Mouse (Mus musculus) layer of hippocampus, adult 11-12 months (tissue): Measurements from ENCODE around the gene N4bp2l2.
A peak's percentile ranks its signal among the peaks of the same experiment; 100 is the strongest.

Experiments
- DNase-seq: peaks from one replicate; pipeline ENCODE4 v3.0.0; 2022; ENCODE audit warnings: low spot score

Gene N4bp2l2

DNA sequence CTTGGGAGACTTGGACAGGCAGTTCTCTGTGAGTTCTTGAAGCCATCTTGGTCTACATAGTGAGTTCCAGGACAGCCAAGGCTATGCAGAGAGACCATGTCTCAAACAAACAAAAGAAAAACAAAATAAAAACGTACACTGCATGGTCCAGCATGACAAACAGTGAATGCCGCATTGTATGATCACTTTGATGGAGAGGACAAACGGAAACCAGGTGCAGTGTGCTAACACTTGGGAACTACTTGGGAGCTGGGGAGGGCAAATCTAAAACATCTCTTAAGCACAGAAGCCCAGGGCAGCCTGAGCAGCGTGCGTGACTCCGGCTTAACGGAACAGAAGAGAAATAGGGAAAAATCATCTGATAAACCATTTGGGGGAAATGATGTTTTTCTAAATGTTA lies 68.9 kb downstream of the N4bp2l2 start, which contains the start of gene N4bp2l1:
N4bp2l1 (minus strand) TSS at position 101 of the 400 bp plus-strand sequence.
- no peak for DNase-seq

DNA sequence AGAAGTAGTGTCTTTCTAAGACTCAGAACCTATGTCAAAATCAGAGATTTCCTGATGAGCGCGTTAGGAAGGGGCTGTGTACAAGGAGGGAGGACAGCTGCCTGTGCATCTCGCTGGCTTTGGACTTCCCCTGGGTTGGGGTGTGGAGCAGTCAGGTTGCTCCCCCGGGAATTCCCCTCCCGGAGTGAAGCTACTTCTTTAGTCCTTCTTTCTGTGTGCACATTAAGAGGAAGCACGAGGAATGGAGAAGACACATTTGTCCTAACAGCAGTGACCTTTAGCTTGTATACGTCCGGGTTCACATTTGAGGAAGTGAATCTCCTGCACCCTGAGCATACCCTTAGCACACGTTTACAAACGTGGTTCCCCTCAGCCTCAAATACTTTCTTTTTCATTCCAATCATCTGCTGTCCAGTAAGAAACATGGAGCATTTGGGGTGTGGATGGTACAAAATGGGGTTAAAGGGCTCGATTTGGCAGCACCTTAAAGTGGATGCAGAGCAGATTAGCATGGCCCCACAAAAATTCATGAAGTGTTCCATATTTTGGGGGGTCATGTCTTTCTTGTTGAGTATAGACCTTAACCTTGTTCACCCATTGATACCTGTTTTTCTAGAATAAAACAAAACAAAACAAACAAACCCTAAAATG lies 70.5 kb downstream of the N4bp2l2 start:
- DNase-seq = no peak

DNA sequence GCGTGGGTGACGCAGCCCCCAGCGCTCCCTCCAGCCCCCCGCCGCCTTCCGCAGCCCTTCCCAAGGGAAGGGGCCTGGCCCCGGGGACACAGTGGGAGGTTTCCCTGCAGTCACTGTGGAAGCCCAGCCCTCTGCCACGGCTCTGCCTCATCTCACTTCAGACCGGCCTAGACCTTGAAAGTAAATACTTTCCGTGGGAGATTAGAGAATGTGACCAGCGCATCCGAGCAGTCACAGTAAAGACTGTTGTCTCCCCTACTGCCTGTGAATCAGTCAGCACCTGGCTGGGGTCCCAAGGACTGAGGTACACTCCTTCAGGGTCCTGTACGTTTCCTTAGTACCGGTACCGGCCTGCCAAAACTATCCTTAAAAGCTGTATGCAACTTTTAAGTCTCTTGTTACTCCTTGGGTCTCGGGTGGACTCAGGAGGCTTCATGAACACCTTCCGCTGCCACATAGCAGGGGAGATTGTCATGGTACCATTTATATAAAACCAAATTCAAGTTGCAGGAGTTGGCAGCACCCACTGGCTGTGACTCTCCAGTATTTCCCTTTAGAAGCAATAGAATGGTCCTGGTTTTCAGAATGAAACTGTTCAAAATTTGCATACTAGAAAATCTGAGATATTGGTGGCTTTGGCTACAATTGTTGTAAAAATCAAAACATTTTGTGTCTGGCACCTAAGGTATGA lies 71.2 kb downstream of the N4bp2l2 start:
- no peak for DNase-seq

DNA sequence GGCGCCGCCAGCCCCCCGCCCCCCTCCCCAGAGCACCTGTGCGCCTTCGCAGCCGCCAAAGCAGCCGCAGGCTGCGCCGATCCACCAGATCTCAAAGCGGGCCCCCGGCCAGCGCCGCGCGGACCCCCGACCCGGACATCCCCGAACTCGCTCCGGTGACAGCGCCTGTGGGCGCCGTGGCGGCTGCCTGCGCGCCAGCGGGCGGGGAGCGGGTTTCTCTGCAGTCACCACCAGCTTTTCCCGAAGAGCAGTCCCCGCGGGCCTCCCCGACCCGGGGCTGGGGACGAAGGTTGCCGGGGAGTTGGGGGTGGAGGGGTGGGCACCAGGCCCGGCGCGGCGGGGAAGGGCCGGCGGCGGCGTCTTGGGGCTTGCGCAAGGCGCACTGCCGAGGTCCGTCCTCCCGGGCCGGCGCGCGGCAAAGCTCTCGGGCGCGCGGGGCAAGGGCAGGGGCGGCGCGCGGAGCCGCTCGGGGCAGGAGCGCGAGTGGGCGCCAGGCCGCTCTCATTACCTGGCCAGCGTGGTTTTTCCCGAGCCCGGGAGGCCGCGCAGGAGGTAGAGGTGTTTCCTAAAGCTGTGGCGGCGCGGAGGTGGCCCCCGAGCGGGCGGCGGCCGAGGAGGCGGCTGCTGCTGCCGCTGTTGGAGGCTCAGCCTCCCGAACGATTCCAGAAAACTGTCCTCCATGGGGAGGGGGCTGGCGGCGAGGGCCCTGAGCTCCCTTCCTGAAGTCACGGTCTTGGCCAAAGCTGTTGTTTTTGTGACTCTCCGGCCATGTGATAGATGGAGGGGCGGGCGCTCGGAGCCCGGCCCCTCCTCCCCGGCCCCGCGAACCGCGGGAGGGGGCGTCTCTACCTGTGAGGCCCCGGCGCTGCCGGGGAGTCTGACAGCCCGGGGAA lies 72.0 kb downstream of the N4bp2l2 start:
- DNase-seq = peak; percentile 59

DNA sequence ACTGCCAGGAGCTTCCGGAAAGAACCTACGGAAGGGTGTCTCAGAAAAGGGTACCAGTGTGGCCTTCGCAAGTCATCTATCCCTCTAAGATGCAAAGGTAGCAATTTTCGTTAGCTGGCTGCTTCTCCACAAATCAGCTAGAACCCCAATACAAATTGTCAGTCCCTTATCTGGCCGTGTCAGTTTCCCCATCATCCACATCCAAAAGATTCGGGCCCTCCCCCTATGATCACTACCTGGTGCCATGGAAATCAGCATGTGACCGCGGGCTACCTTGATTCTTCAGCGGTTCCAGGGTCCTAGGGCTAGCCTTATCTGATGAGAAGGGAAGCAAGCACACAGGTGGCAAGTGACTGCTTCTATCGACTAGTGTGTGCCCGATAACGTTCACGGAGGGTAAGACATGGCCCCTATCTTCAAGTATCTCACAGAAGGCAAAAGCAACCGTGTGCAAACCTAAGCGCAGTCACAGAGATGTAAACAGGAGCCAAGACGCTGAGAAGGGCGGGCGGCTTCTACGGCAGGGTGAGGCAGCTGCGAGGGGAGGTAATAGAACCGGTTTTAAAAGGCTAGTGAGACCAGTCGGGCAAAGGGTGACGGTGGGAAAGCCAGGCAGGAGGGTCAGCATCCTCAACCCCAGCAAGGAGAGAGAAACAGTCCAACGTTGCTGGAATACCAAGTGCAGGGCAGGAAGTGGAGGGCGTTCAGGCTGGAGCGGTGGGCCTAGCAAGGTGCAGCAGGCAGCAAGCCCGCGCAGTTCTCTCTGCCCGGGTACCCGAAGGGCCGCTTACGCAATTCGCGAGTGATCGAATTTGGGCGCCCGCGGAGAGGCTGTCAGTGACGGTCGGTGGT lies 72.9 kb downstream of the N4bp2l2 start:
- DNase-seq = peak; percentile 48

DNA sequence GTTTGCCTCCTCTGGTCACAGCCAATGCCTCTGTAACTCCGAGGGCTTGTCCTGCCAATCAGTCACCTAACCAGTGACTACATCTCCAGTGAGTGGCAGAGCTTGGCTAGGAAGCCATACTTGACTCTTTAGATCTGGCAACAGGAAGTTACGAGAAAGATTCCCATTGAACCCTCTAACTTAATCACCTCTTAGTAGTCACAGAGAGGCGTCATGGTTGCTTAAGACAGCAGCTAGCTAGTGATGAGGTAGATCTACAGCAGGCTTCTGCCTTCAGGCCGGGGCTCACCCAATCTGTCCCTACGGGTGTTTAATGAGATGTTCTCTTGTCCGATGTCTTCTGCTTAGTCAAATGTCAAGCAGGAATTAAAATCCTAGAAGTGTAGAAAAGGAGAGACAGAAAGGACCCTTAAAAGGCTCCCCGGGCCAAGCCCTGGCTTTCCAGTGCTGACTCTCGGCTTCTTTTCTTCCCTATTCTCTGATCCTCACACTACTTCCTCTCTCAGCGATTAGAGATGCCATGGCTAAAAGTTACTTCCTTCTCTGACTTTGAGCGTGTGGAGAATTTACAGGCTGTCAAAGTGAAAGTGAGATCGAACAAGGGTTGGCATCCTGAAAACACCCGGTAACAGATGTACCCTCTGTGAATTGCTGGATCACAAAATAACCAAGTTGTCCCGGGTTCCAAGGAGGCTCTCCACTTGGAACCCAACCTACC lies 73.6 kb downstream of the N4bp2l2 start:
- no peak for DNase-seq

DNA sequence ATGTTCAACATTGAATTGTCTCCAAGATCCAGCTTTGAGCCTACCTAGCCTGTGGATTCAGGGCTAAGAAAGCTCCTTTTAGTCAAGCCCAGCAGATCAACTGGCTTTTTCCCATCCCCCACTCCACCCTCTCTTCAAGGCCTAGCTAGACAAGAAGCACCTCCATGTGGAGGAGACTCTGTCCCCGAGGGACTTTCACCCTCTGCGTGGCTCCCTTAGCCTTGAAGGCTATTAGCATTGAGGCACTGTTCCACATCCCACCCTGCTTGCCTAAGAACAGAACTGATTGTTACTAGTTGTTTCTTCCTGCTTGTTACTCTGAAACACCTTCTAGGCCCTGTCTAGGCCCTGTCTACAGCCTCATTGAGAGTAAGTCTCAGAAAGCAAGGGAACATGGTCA lies 76.0 kb downstream of the N4bp2l2 start:
- DNase-seq = no peak

DNA sequence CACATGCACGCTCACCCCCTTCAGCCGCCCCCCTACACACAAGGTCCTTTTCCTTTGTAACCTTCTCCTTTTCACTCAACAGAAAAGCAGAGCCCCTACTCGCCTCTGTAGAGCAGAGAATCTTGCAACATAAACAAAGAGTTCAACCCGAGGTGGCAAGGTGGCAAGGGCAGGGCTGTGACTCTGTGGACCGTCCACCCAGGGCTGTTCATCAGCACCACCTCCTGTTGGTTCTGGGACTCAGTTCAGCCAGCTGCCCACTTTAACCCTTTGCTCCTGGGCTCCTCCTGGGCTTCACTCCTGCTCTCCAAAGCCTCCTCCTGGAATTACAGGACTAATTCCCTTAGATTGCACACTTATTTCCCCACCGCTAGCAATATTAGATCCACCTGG lies 81.7 kb downstream of the N4bp2l2 start:
- DNase-seq = no peak

DNA sequence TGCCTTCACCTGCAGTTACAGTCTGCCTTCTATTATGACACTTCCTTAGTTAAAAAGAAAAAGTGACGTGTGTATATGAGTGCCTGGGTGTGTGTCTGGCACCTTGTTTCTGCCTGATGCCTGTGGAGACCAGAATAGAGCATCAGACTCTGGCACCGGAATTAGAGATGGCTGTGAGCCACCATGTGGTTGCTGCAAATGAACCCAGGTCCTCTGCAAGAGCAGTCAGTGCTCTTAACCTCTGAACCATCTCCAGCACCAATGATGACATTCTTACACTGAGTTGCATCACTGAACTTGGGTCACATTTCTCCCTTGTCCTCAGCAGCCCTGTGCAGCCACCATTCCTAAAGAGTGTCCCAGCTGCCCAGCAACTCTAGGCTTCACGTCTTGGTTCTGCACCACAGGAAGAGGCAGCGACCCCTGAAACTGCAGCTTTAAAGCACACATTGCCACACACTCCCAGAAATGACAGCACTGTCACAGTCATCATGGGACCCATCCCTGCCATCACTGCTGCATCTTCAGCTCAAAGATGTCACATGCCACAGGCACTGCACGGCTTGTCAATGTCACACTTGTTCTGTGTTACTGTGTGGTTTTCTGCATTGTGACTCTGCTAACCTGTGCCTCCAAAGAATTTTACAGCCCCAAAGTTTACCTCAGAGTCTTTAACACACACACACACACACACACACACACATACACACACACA lies 82.2 kb downstream of the N4bp2l2 start:
- no peak for DNase-seq

DNA sequence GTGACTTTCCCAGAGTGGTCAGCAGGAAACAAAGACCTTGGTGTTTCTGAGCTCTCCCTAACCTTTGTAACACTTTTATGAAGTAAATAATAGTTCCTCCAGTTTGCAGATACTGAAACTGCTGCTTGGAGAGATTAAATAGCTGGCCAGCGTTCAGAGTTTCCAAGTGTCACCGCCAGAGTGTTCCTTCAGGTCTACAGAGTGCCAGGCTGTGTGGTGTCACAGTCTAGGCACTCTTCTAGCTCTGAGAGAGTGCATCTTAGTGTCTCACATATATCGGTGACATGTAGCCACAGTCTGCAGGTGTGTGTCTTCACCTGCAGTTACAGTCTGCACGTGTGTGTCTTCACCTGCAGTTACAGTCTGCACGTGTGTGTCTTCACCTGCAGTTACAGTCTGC lies 82.8 kb downstream of the N4bp2l2 start:
- no peak for DNase-seq

DNA sequence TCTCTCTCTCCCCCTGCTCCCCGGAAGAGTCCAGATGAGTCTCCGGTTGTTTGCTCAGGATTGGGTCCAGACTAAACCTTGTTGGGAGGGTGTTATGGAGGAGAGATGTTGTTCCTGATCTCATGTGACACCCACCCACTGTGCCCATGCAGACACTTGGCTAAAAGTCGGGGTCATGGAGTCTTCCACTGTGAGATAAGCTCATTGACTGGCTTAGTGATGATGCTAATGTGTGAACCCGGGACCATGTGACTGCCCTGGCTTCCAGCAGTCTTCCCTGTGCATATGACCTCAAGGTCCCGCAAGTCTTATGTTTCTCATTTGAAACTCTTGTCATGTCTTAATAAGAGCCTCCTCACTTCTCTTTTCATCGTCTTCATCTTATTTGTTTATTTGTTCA lies 84.8 kb downstream of the N4bp2l2 start:
- DNase-seq = no peak

DNA sequence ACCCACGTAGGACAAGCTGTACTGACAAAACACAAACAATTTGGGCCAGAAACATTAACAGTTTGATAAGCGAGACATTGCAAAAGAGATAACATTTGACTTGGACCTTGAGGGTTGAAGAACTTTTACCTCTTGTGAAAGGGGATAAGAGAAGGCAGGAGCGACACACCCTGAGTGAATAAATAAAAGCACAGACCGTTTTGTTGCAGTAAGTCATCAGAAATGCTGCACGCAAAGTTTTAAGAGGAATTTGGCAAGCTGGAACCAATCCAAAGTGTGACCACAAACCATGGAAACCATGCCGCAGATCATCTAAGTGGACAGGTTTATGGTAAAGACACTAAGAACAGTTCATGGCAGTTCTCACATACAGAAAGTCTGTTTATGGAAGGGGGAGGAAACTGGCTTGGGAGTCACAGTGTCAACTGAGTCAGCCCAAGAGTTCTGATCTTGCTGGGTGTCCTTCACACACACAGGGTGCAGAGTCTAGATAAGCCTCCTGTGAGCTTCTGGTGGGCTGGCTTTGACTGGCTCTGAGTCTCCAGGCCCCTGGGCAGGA lies 87.3 kb downstream of the N4bp2l2 start:
- DNase-seq = no peak

DNA sequence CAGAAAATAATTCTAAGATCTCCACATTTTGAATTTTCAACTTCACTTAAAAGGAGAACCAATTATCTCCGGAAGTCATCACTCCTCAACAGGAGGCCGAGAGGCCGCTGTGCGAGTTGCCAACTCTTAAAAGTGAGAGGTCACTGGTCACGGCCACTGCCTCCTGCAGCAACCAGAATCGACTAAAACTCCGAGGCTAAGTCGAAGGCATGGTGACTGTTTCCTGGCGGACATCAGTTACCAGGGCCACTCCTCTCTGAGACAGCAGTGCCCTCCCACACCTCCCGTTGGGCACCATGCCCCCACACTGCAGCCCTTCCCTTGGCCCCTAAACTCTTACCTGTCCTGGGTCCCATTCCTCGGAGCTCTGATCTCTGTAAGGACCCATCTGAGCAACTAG lies 89.2 kb downstream of the N4bp2l2 start:
- no peak for DNase-seq

DNA sequence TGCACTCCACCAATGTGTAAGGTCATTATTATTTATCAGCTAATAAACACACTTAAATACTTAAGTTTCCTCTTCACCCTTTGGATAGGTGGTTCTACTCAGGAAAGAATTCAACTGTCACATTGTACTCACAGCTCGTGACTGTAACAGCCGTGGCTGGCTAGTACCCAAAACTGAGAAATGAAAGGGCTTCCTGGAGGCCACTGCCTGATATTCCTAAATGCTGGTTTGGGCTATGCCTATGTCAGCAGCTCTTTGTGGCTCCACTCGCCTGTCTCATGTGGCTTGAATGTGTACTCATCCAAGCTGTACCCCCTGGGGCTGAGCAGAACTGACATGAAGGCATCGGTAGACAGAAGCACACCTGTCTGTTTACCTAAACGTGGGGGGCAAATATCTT lies 91.1 kb downstream of the N4bp2l2 start:
- DNase-seq = no peak

DNA sequence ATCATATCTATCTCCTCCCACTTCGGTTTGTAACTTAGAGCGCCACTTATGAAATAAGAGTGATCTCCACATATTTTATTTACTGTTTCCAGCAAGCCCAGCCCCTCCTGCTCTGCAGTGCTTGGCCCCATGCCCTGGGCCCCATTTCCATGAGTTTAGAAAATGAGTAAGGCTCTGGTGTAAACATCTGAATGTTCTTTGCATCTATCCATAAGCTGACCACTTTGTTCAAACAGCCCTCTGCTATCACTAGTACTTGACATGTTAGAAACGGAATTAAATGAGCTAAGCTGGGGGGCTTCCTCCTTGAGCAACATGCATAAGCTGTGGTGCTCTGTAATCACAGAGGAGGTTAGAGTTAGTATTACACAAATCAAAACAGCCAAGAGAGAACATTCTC lies 91.6 kb downstream of the N4bp2l2 start:
- no peak for DNase-seq

DNA sequence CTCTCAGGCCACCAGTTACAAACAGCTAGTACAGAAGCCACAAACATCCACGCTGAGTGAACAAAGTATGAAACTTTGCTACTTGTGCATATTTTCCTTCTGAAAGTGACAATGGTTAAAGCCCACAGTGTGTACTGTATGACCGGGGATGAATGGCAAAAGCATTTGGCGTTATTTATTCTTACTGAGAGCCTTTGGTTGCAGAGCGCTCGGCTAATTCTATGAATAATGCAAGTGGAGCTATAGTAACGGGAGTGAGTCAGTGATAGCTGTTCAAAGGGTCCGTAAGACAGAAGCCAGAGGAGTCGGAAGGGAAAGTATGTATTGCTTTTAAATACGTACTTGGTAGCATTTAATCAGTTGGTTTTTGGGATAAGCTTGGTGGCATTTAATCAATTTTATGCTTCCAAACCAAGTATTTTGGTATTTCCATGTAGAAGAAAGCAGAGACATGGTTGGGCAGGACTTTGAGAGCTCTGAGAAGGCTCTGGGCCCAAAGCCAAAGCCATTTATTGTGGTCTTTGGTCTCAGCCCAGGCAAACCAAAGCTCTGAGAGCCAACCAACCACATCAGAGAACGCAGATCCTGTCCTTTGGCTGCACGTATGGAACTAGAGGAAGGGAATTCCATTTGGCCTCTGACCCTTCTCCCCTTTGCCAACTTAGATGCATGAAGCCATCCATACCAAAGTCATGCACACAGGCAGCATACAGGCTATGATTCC lies 95.3 kb downstream of the N4bp2l2 start:
- no peak for DNase-seq

DNA sequence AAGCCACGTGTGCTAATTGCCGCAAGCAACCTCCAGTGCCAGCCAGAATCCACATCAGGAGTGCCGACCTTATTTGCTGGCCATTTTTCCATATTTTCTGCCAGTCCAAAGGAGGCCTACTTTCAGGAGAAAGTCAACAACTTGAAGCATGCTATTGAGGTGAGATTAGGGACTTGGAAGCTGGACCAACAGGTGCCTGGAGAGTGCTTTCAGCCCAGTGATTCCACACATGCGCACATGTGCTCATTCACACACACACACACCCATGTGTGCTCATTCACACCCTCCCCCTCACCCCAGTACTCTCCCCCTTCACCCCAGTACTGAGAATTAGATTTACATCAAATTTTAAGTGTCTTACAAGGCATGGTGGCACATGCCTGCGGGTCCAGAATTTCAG lies 99.0 kb downstream of the N4bp2l2 start:
- no peak for DNase-seq

DNA sequence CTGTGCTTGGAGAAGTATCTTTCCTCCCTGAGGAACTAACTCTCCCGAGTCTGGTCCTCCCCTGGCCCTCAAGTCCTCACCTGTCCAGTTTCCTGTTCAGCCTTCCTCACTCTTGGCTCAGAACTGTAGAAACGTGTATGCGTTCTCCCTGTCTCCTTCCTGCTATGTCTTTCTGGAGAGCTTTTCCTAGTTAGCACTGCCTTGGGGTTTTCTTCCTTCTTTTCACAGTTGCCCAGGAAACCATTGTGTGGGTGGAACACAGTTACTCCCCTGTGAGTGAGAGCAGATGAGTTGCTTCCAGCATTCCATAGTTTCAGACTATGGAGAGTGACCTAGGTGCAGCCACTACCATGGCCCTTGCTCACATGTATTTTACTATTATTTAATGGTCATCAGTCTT lies 99.8 kb downstream of the N4bp2l2 start:
- DNase-seq = no peak

DNA sequence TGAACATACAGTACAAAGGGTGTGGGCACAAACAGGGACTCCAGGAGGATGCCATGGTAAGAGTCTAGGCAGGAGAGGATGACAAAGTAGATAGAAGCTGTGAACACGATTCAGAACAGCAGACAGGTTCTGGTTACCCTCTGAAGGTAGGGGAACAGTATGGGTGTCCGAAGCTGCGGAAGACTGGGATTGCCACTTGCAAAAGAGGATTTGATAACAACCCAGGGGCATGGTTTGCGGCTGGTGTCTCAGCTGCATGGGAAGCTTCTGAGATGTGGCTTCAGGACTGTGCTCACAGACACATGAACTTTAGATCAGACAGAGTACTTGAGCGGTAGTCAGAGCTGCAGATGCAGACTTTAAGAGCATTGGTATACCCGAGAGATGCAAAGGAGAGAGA lies 101.6 kb downstream of the N4bp2l2 start:
- DNase-seq = no peak

DNA sequence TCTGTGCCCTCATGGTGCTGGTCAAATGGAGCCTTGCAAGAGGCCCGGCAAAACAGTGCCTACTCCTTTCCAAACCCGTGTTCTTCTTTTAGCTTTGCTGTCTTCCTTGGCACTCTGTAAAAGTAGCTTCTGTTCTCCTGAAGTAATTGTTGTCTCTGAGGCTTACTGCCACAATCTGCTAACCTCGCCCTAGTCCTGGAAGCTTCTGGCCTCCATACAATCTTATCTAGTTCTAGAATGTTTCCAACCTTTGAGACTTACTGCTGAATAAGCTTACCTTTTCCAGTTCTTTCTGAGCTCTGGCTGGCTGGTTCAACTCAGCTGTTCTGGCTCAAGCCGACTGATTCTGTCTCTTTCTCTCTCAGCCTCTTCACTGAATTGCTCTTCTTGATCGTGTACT lies 104.2 kb downstream of the N4bp2l2 start:
- no peak for DNase-seq
